Mouse (Mus musculus): Measurements from ENCODE around the gene Zyg11b. TPM values are rescaled to one million over a fixed set of nuclear protein-coding genes. Genes with fewer than 3 reads are reported as not detected.

The Zyg11b gene
- total RNA-seq, 2 experiments from 2014 or later, result 144 to 146 TPM

DNA sequence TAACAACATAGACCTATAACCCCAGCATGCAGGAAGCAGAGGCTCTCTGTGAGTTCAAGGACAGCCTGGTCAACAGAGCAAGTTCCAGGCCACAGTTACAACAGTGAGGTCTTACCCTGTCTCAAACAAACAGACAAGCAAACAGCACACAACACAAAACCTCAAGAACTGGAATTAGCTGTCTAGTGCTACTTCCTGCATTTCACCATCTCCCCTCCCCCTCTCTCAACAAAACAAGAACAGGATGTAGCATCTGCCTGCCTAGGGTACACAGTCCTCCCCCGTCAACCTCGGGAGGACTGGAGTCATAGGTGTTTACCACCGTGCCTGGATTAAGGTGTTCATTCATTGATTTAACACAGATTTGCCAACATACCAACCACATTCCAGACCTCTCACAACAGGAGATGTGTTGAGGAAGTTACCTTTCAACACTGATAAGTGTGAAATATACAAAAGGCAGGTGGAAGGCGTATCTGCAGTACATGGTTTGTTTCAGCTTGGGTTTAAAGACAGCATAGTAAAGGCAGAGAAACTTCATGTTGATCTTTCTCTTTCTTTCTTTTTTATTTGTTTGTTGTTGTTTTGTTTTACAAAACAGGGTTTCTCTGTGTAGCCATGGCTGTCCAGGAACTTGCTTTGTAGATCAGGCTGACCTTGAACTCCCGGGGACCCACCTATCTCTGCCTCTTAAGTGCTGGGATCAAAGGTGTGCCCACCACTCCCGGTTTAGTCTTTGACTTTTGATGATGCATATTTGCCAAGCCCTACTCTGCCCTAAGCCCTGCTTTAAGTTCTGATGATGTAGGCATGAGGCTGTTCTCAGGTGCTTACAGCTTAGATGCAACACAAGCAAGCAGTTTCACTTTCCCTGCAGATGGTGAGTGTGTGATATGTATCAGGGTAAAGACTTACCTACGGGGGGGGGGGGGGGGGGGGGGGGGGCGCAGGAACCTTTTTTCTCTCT is 18.0 kb upstream of the Zyg11b start:
- no peak for DNase-seq (ENCODE audit: low spot score in 2 of 2)

DNA sequence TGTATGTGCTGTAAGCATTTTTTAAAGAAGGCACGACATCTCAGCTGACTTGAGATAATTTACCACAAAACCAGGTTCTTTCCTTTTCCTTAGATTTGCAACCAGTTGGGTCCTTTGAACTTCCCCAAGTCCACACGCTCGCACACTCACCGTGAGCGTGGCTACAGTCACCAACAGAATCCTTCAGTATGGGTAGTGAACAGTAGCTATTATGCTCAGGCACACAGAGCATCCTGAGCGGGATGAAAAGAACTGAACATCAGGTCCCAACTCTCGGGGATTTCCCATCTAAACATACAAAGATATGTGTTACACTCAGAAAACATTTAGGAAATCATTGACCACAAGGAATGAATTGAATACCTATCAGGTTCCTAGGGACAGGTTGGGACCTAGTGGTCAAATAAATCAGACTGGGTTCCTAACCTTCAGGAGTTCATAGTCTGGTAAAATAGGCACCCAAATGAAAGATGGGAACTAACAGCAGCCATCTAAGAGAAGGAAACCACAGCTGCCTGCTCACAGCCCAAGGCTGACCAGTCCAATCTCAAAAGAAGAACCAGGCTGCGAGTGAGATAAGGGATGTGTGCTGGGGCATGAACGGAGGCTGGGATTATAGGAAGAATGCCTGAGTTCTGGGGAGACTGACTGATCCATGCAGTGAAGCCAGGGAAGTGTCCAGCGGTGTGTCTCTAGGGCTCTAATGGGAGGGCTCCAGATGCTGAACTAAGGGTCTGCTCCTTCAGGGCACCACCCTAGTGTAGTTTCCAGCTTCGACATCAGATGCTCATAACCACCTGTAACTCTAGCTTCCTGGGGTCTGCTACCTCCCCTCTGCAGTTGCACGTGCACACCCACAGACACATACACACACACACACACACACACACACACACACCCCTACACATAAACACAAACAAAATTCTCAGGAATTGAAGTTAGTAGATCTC is 17.0 kb upstream of the Zyg11b start:
- DNase-seq (ENCODE audit: low spot score in 2 of 2), result no peak

DNA sequence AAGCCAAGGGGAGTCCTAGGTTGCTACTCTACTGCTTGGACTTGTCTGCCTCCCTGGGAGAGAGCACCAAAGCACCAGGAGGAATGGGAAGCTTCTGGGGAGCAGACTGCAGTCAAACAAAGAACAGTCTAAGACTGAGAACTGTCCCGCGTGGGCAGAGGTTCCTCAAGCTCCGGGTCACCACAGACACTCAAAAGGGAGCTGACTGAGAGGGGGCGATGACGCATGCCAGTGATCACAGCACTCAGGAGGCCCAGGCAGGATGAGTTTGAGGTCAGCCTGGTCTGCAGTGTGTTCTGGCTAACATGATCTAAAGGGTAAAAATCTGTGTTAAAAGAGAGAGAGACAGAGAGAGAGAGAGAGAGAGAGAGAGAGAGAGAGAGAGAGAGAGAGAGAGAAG is 13.1 kb upstream of the Zyg11b start:
- DNase-seq (ENCODE audit: low spot score in 2 of 2), result no peak

DNA sequence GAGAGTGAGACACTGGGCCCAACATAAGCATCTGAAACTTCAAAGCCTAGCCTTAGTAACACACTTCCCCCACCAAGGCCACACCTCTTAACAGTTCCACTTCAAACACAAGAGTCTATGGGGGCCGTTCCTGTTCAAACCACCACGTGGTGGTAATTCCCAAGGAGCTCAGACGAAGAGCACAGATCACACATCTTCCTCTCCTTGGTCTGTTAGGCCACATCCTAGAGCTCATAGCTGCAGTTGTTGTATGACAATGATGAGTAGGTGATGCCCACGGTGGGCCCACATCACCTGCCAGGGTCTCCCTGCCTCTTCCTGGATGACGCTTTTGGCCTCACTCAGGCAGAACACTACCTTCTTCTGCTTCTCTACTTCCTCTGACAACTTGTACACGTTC is 9.8 kb upstream of the Zyg11b start:
- no peak for DNase-seq (ENCODE audit: low spot score in 2 of 2)

DNA sequence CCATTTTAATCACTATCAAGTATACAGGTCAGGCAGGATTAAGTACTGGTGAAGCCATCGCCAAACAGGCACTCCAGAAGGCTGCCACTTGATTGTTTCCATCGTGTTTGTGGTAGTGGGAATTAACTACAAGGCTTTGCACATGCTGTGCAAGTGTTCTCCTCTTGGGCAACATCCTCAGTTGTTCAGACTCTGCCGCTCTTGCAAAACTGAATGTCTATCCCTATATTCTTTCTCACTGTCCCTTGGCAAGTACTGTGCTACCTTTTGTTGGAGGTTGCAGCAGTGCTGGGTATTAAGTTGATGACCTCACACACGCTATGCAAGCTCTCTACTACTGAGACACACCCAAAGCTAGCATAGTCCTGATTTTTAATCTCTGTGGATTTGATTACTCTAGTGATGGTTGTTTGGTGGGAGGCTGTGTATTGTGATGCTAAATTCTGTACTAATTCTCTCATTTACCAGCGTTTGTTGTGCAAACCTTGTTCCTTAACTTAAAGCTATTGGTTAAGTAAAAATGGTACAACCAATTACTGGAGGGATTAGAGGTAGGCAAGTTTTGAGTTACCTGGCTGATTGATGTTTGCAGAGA is 1.5 kb upstream of the Zyg11b start:
- DNase-seq (ENCODE audit: low spot score in 2 of 2), result no peak

DNA sequence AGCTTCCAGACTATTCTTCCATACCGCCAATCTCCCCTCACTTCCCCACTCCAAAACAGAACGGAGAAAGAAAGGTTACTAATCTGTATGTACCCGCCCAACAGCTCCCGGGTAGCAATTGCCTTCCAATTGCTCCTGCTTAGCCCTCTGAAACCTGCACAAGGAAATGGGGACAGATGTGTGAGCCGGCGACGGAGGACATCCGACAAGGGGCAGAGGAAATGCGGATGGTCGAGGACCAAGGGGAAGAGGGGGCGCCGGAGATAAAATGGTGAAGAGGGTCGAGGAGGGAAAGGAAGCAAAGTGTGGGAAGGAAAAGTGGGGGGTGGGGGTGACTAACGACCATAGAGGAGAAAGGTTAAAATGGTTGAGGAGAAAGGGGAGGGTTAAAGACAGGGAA is 630 bp downstream of the Zyg11b start:
- DNase-seq (ENCODE audit: low spot score in 2 of 2), result peak in 1 of 2 experiments; percentile 22

DNA sequence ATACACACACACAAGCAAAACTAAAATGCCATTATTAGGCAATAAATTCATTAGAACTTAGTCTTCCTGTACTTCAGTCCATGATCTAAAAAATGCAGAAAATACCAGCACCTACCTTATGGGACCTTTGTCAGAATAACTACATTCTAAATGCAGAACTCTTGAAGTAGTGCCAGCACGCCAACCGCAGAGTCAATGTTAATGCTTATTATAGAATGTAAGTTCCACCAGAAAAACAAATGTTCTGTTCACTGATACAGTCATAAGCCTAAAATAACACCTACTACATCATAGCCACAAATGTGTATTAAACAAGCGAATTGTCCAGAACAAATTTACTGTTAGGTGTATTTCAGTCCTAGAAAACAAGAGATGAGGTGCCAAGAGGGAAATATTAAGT is 23.9 kb downstream of the Zyg11b start:
- DNase-seq (ENCODE audit: low spot score in 2 of 2), result no peak

DNA sequence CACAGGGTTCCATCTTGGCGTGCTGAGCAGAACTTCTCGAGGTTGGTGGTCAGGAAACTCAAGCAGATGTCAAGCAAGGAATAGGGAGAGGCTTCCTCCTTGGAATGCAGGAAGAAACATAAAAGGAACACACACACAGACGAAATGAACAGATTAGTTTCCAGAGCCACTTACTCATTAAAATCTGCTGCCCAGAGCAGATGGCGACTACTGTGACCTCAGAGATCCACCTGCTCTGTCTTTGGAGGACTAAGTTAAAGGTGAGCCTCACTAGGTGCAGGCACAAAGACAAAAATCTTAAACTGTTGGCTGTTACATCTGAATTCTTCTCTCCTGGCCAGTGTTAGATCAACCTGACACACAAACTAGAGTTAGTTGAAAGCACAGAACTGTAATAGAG is 28.6 kb downstream of the Zyg11b start:
- DNase-seq (ENCODE audit: low spot score in 2 of 2), result no peak

DNA sequence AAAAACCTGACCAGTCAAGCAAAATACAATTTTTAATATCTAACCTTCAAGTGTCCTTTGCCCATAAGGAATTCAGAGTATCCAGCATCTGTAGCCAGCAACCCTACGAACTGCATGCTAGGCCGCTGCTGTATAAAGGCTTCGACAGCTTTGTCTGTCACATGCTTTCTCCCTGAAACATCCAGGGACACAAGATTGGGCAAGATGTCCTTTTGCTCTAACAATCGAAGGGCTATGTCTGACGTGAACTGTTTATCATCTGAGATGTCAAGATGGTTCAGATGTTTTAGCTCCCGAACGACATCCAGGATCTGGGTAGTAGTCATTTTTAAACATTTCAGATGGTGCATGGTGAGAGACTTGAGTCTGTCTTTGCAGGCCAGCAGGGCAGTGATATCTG is 35.1 kb downstream of the Zyg11b start:
- no peak for DNase-seq (ENCODE audit: low spot score in 2 of 2)

DNA sequence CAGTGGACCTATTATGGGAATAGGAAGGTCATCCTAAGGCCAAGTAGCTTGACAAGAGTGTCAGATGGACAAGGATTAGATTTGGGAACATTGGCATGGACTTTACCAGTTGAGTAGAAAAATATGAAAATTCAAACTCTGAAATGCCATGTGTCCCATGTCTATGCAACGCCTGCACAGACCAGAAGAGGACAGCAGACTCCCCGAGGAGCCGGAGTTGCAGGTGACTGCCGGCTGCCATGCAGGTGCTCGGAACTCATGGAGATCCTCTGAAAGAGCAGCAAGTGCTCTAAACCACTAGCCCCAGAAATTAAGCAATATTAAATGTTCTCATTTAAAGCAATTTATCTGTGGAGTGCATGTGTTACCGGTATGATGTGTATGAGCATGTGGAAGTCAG is 47.6 kb downstream of the Zyg11b start:
- DNase-seq (ENCODE audit: low spot score in 2 of 2), result no peak

DNA sequence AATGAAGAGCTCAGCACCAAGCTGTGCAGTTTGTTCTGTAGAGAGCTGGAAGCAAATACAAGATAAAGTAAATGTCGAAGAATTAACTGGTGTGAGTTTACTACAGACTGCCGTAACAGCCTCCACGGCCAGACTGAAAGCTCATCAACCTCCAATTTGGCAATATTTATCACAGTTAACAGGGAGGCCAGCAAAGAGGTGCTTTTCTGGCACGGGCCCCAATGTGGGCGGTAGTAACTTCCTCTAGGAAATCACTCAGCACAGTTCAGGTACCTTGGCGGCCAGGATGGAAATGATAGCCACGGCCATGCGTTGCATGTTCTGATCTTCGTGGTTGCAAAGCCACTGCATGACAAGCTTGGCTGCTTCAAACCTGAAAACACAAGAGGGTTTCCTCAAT is 50.4 kb downstream of the Zyg11b start:
- no peak for DNase-seq (ENCODE audit: low spot score in 2 of 2)

DNA sequence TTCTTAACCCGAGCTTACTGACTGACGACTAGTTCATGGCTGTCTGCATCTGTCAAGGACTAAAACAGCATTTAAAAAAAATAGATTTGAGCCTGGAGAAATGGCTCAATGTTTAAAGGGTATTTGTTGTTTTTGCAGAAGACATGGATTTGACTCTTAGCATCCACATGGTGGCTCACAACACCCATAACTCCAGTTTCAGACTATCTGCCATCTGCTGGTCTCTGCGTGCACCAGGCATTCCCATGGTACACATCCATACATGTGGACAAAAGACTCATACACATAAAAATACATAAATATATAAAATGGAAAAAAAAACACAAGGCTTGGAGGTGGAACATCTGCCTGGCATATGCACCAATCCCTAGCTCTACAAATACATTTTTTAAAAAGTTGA is 51.6 kb downstream of the Zyg11b start:
- no peak for DNase-seq (ENCODE audit: low spot score in 2 of 2)

DNA sequence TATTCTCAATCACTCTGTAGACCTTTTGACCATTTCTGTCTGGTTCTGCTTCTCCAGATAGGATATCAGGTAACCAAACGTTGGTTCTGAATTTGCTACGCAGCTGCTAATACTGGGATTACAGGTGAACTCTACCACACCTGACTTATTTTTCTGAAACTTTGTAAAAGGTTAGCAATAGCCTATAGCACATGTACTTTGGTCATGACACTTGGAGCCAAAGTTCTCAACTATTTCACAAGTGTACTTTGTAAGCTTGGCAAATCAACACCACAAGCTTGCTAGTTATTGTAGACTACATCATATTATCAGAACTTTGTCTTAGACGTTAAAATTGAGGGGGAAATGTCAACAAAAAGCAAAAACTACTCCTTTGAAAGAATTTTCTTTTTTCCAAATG is 67.2 kb downstream of the Zyg11b start:
- no peak for DNase-seq (ENCODE audit: low spot score in 2 of 2)

DNA sequence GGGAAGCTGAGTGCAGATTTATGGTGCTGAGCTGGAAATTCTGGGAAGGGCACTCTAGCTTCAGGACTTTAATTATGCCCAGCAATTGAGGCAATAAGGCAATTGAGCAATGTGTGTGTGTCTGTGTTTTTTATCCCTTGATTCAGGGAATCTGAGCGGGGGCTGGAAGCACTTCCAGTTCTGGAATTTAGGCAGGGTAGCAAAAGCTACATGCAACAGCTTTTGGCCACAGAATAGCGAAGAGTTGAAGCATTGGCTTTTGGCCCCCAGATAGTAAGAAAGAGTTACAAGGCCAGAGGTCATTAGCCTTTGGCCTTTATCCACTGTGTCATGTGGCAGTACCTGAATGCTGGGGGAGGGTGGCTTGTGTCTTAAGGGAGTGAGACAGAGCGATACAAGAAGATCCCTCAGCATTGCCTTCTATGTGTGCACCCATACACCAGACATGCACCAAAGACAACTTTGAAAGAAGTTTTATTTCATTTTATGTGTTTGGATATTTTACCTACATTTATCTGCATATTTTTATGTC is 75.5 kb downstream of the Zyg11b start:
- DNase-seq (ENCODE audit: low spot score in 2 of 2), result no peak

DNA sequence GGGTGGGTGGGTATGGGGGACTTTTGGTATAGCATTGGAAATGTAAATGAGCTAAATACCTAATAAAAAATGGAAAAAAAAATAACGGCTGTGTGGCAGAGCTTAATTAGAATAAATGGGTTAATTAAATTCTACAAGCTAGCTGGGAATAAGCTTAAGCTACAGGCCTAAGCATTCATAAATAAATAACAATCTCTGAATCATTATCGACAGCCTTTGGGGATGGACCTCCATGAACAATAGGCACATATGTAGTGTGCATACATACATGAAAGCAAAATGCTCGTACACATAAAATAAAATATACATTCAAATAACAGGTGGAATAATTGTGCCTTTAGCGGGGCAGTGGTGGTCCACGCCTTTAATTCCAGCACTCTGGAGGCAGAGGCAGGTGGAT is 78.4 kb downstream of the Zyg11b start:
- no peak for DNase-seq (ENCODE audit: low spot score in 2 of 2)

DNA sequence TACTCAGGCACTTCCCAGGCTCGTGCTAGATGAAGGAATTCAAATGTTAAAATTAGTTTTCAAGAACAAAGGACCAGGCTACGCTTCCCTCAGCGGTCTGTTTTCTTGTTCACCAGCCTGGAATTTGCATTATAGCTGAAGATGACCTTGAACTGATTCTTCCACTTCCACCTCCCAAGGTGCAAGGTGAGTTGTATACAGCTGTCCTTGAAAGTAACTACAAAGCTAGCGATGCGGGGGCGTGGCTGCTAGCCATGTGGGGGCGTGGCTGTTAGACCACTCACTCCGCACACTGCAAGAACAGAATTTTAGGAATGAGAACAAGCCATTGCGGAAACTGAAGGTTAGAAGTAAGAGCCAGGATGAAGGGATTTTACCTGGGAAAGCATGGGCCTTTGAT is 81.9 kb downstream of the Zyg11b start:
- no peak for DNase-seq (ENCODE audit: low spot score in 2 of 2)

DNA sequence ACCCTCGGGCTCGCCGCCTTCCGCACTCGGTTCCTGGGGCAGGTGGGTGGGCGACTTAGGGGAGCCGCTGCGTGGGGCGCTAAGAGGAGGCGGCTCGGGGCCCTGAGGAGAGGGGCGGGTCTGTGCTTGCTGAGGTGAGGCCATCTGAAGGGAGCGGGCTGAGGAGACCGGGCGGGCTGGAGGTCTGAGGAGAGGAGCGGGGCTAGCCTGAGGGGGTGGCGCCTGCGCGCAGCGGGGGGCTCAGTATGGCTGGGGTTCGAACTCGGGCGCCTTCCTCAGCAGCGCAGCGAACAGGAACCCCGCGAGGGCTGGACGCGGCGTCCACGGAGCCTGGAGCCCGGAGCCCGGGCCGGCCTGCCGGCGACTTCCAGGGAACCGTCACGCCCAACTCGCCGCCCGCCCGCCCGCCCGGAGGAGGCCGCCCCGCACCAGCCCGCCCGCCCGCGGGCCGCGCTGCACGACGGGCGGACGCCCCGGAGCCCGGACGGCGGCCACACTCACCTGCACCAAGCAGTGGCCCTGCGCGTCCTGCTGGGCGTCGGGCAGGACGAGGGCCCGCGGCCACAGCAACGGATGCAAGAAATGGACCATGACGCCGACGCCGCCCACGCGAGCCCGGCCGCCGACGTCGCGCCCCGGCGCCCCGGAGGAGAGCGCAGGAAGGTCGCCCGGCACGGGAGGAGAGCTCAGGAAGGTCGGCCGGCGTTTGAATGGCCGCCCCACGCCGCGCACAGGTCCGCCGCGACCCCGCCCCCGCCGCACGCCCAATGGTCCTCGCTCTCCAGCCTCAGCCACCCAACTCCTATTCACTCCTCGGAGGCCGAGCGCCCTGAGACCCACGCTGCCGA is 83.3 kb downstream of the Zyg11b start, which contains the start of gene Zyg11a:
Gene Zyg11a, minus strand, starts transcription at position 717 of the 848 bp plus-strand sequence.
- no peak for DNase-seq (ENCODE audit: low spot score in 2 of 2)

DNA sequence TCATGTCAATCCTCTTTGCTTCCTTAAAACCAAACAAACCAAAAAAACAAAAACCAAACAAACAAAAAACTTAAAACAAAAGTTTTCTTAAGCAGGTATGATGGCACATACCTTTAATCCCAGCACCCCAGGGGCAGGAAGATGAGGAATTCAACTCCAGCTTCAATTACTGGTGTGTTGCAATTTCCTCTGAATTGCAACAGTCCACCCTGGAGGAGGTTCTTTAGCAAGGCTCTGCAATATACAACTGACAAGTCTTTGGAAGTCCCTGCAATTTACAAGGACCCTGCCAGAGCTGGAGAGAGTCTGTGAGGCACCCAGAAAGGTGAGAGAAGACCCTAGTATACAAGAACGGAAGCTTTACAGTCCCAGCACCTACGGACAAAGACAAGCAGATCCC is 87.9 kb downstream of the Zyg11b start:
- DNase-seq (ENCODE audit: low spot score in 2 of 2), result no peak

DNA sequence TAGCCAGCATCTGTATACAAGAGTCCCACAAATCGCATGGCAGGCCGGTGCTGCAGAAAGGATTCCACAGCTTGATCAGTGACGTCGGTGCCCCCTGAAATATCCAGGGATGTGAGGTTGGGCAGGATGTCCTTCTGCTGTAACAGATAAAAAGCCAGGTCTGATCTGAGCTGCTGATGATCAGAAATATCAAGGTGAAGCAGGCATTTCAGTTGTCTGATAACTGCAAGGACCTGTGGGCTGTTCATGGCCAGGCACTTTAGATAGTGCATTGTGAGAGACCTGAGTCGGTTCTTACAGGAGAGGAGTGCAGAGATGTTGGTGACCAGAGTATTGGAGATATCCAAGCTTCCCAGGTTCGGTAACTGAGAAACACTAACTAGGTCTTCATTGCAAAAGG is 96.3 kb downstream of the Zyg11b start:
- DNase-seq (ENCODE audit: low spot score in 2 of 2), result no peak

DNA sequence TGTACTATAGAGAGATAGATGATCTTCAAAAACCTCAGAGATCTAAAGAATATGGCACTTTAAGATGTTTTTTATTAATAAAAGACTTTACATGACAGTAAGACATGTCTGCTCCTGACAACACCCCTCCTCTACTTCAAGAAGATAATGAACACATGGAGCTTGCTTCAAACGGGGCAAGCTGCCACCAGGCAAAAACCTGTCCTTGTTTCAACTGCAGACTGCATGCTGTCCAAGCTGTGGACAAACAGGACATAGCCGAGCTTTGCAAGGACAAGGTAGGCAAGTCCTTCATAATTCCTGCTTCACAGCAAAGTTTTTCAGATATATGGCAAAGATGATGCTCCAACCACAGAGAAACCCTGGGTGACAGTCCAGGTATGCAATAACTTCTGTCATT is 101.7 kb downstream of the Zyg11b start:
- DNase-seq (ENCODE audit: low spot score in 2 of 2), result no peak

All from layer of hippocampus, postnatal 10 days (tissue).